Comparison of ENCODE assay signal across 11 mouse cellular contexts in the genomic region with DNA sequence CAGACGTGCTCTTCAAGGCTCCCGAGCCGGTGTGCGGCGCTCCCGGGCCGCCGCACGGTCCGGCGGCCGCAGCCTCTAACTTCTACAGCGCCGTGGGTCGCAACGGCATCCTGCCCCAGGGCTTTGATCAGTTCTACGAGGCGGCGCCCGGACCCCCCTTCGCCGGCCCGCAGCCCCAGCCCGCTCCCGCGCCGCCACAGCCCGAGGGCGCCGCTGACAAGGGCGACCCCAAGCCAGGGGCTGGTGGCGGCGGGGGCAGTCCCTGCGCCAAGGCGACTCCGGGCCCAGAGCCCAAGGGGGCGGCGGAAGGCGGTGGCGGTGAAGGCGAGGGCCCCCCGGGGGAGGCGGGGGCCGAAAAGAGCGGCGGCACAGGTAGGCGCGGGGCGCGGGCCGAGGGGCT. TPM values are rescaled to one million over a fixed set of nuclear protein-coding genes. Genes with fewer than 3 reads are reported as not detected.
DNase-seq lines count a peak whose midpoint lies in the region; ATAC-seq and TF ChIP-seq lines count a peak whose summit lies in the region.
"Had no signal": no experiment of that assay in that cellular context is flagged by ENCODE, and none has a peak within 500 bp of the region (broad histone marks: within the 10 kb centered on the region; RNA-seq: fewer than 3 reads in every experiment).

No protein-coding gene starts in this region.

- no peak for TF ChIP-seq CTCF in E14TG2a.4 (conservative IDR thresholded peaks at IDR 0.05; ENCODE audit: low read length)
- no peak for TF ChIP-seq CTCF in thymus, adult 2 months (IDR thresholded peaks at IDR 0.05; ENCODE audit: borderline replicate concordance, control insufficient read depth, extremely low read depth, insufficient read depth, low read length, poor library complexity)

- no peak overlapping the region for H3K27ac ChIP-seq in heart, embryonic 10.5 days
- H3K27ac ChIP-seq in hindbrain, embryonic 11.5 days (ENCODE audit: low read depth, low read length) = no peak overlapping the region
- H3K27ac ChIP-seq in liver, embryonic 15.5 days (replicated peaks) = no peak overlapping the region
- no peak overlapping the region for H3K27ac ChIP-seq in thymus, adult 2 months (ENCODE audit: control insufficient read depth, insufficient read depth, low read length)
- H3K27ac ChIP-seq: macrophage had no signal

- no peaks in the 10 kb centered on the region for H3K9me3 ChIP-seq in heart, embryonic 10.5 days
- no peaks in the 10 kb centered on the region for H3K9me3 ChIP-seq in E14TG2a.4 (ENCODE audit: low read length)
- no peaks in the 10 kb centered on the region for H3K9me3 ChIP-seq in hindbrain, embryonic 11.5 days (ENCODE audit: control insufficient read depth, low read length)
- H3K9me3 ChIP-seq in liver, embryonic 15.5 days (replicated peaks) = no peaks in the 10 kb centered on the region

- no peak for ATAC-seq in hindbrain, embryonic 11.5 days (ENCODE audit: low FRiP score)
- ATAC-seq in liver, embryonic 15.5 days (ENCODE audit: insufficient read depth) = no peak

- H3K4me2 ChIP-seq in hindbrain, embryonic 11.5 days (replicated peaks; ENCODE audit: low read depth, low read length) = no peak overlapping the region; the same call in 1 of the 2 replicates
- H3K4me2 ChIP-seq in liver, embryonic 15.5 days = peak overlapping the region; percentile 25

- H3K36me3 ChIP-seq in heart, embryonic 10.5 days = no peaks in the 10 kb centered on the region
- H3K36me3 ChIP-seq in E14TG2a.4 (ENCODE audit: insufficient read depth, low read length) = no peaks in the 10 kb centered on the region
- H3K36me3 ChIP-seq in hindbrain, embryonic 11.5 days (ENCODE audit: control insufficient read depth, insufficient read depth, low read length) = no peaks in the 10 kb centered on the region
- no peaks in the 10 kb centered on the region for H3K36me3 ChIP-seq in liver, embryonic 15.5 days (replicated peaks)
- H3K36me3 ChIP-seq in thymus, adult 2 months (ENCODE audit: control insufficient read depth, insufficient read depth, low read length) = no peaks in the 10 kb centered on the region

- H3K9ac ChIP-seq in hindbrain, embryonic 11.5 days (ENCODE audit: low read depth, low read length) = no peak overlapping the region
- no peak overlapping the region for H3K9ac ChIP-seq in liver, embryonic 15.5 days

- peaks cover 100% of the 10 kb centered on the region for H3K27me3 ChIP-seq in heart, embryonic 10.5 days (ENCODE audit: insufficient read depth, poor library complexity, severe bottlenecking)
- H3K27me3 ChIP-seq in E14TG2a.4 (ENCODE audit: insufficient read depth, low read length) = peaks cover 92% of the 10 kb centered on the region
- peaks cover 94% of the 10 kb centered on the region for H3K27me3 ChIP-seq in hindbrain, embryonic 11.5 days (ENCODE audit: control insufficient read depth, insufficient read depth, low read length)
- peaks cover 99% of the 10 kb centered on the region for H3K27me3 ChIP-seq in liver, embryonic 15.5 days
- peaks cover 24% of the 10 kb centered on the region for H3K27me3 ChIP-seq in thymus, adult 2 months (ENCODE audit: control insufficient read depth, insufficient read depth, low read length)

- intact Hi-C loops in heart, postnatal 10 days (cut with DNase I) = no loop called here

- H3K4me3 ChIP-seq in heart, embryonic 10.5 days = peak overlapping the region; percentile 45
- peak overlapping the region; percentile 69 for H3K4me3 ChIP-seq in E14TG2a.4 (replicated peaks; ENCODE audit: low read length)
- H3K4me3 ChIP-seq in hindbrain, embryonic 11.5 days (ENCODE audit: low read depth, low read length) = peak overlapping the region; percentile 8; the same call in 1 of the 2 replicates
- no peak overlapping the region for H3K4me3 ChIP-seq in liver, embryonic 15.5 days (replicated peaks)
- no peak overlapping the region for H3K4me3 ChIP-seq in thymus, adult 2 months (ENCODE audit: control insufficient read depth, insufficient read depth, low read length)

- 1% methylated on average over 41 of the region's 51 CpGs for WGBS in heart, embryonic 10.5 days
- WGBS in hindbrain, embryonic 11.5 days = 1% methylated on average over 24 of the region's 51 CpGs
- WGBS in liver, embryonic 15.5 days (ENCODE audit: insufficient replicate concordance) = 1% methylated on average over 50 of the region's 51 CpGs
- WGBS in thymus, adult 2 months = 9% methylated on average over 45 of the region's 51 CpGs

- peaks cover 32% of the 10 kb centered on the region for H3K4me1 ChIP-seq in heart, embryonic 10.5 days
- H3K4me1 ChIP-seq in E14TG2a.4 (replicated peaks; ENCODE audit: low read depth, low read length) = peaks cover 57% of the 10 kb centered on the region
- peaks cover 8% of the 10 kb centered on the region for H3K4me1 ChIP-seq in hindbrain, embryonic 11.5 days (replicated peaks; ENCODE audit: control insufficient read depth, insufficient read depth, low read length)
- H3K4me1 ChIP-seq in liver, embryonic 15.5 days (replicated peaks) = peaks cover 9% of the 10 kb centered on the region
- H3K4me1 ChIP-seq in thymus, adult 2 months (replicated peaks; ENCODE audit: control insufficient read depth, insufficient read depth, low read length) = no peaks in the 10 kb centered on the region

- TF ChIP-seq POLR2A in thymus, adult 2 months (IDR thresholded peaks at IDR 0.05; ENCODE audit: control insufficient read depth, extremely low read depth, insufficient read depth, low read length, poor library complexity) = no peak

- DNase-seq in heart, embryonic 10.5 days (ENCODE audit: low spot score) = no peak
- DNase-seq in heart, postnatal 10 days = no peak
- no peak for DNase-seq in hindbrain, embryonic 11.5 days (ENCODE audit: low spot score)
- DNase-seq in thymus, adult 2 months = no peak
- DNase-seq in adrenal gland, postnatal 10 days = no peak
- no peak for DNase-seq in frontal cortex, postnatal 25 days (ENCODE audit: low spot score in 2 of 2)
- DNase-seq: cerebellum, postnatal 14 days had no signal

RNA-seq across cellular contexts. Expression of a gene that starts 3.4 kb away (rescaled TPM):
- polyA plus RNA-seq in heart, embryonic 10.5 days (2016; fragmentation: Nextera tagmentation; extraction: Ambion mirVana) = 0.07 and 2.1 TPM in 2 replicates
- not detected for total RNA-seq in heart, postnatal 10 days (2021)
- polyA plus RNA-seq in hindbrain, embryonic 11.5 days (2014; fragmentation: Nextera tagmentation; extraction: Ambion mirVana) = not detected in 2 replicates
- not detected in 2 replicates for polyA plus RNA-seq in liver, embryonic 15.5 days (2015; fragmentation: Nextera tagmentation; extraction: Ambion mirVana)
- not detected in 2 replicates for polyA plus RNA-seq in thymus, adult 2 months (2012; rRNA removed)
- not detected for total RNA-seq in adrenal gland, postnatal 10 days (2021)
- total RNA-seq: hematopoietic stem cell, adult 5-6 weeks had no signal
- polyA plus RNA-seq: macrophage had no signal

RNA-seq across cellular contexts. Expression of a gene that starts 8.0 kb away (rescaled TPM):
- polyA plus RNA-seq in heart, embryonic 10.5 days (2016; fragmentation: Nextera tagmentation; extraction: Ambion mirVana) = 1.1 TPM in 1 of 2 replicates, not detected in the other
- total RNA-seq in heart, postnatal 10 days (2021) = not detected
- not detected in 2 replicates for polyA plus RNA-seq in hindbrain, embryonic 11.5 days (2014; fragmentation: Nextera tagmentation; extraction: Ambion mirVana)
- not detected in 2 replicates for polyA plus RNA-seq in liver, embryonic 15.5 days (2015; fragmentation: Nextera tagmentation; extraction: Ambion mirVana)
- not detected in 2 replicates for polyA plus RNA-seq in thymus, adult 2 months (2012; rRNA removed)
- total RNA-seq in adrenal gland, postnatal 10 days (2021) = not detected
- total RNA-seq: hematopoietic stem cell, adult 5-6 weeks had no signal
- polyA plus RNA-seq: macrophage had no signal

RNA-seq across cellular contexts. Expression of a gene that starts 8.9 kb away (rescaled TPM):
- polyA plus RNA-seq in heart, embryonic 10.5 days (2016; fragmentation: Nextera tagmentation; extraction: Ambion mirVana) = 2.3 TPM in 1 of 2 replicates, not detected in the other
- total RNA-seq in heart, postnatal 10 days (2021) = not detected
- polyA plus RNA-seq in hindbrain, embryonic 11.5 days (2014; fragmentation: Nextera tagmentation; extraction: Ambion mirVana) = 0.13 TPM in 1 of 2 replicates, not detected in the other
- not detected in 2 replicates for polyA plus RNA-seq in liver, embryonic 15.5 days (2015; fragmentation: Nextera tagmentation; extraction: Ambion mirVana)
- polyA plus RNA-seq in thymus, adult 2 months (2012; rRNA removed) = not detected in 2 replicates
- total RNA-seq in adrenal gland, postnatal 10 days (2021) = under 1 TPM; 0.15 to 0.27 TPM
- total RNA-seq: hematopoietic stem cell, adult 5-6 weeks had no signal
- polyA plus RNA-seq: macrophage had no signal

RNA-seq across cellular contexts. Expression of a gene that starts 14.7 kb away (rescaled TPM):
- 0.40 TPM in 1 of 2 replicates, not detected in the other for polyA plus RNA-seq in heart, embryonic 10.5 days (2016; fragmentation: Nextera tagmentation; extraction: Ambion mirVana)
- not detected for total RNA-seq in heart, postnatal 10 days (2021)
- 0.15 TPM in 1 of 2 replicates, not detected in the other for polyA plus RNA-seq in hindbrain, embryonic 11.5 days (2014; fragmentation: Nextera tagmentation; extraction: Ambion mirVana)
- polyA plus RNA-seq in liver, embryonic 15.5 days (2015; fragmentation: Nextera tagmentation; extraction: Ambion mirVana) = not detected in 2 replicates
- 0.04 TPM in 1 of 2 replicates, not detected in the other for polyA plus RNA-seq in thymus, adult 2 months (2012; rRNA removed)
- total RNA-seq in adrenal gland, postnatal 10 days (2021) = not detected
- total RNA-seq: hematopoietic stem cell, adult 5-6 weeks had no signal
- polyA plus RNA-seq: macrophage had no signal

RNA-seq across cellular contexts. Expression of a gene that starts 14.7 kb away (rescaled TPM):
- 3.0 TPM in 1 of 2 replicates, not detected in the other for polyA plus RNA-seq in heart, embryonic 10.5 days (2016; fragmentation: Nextera tagmentation; extraction: Ambion mirVana)
- under 1 TPM; 0.19 to 0.22 TPM for total RNA-seq in heart, postnatal 10 days (2021)
- polyA plus RNA-seq in hindbrain, embryonic 11.5 days (2014; fragmentation: Nextera tagmentation; extraction: Ambion mirVana) = 0.11 TPM in 1 of 2 replicates, not detected in the other
- not detected in 2 replicates for polyA plus RNA-seq in liver, embryonic 15.5 days (2015; fragmentation: Nextera tagmentation; extraction: Ambion mirVana)
- 0.31 and 0.41 TPM in 2 replicates for polyA plus RNA-seq in thymus, adult 2 months (2012; rRNA removed)
- 1 to 10 TPM; 4.6 TPM for total RNA-seq in adrenal gland, postnatal 10 days (2021)
- total RNA-seq: hematopoietic stem cell, adult 5-6 weeks had no signal
- polyA plus RNA-seq: macrophage had no signal

Comparison
In these comparisons a context has a peak if more than half of its experiments do, and no peak if none do; other contexts are left out.
1. H3K4me3 ChIP-seq: peak in heart, embryonic 10.5 days (single experiment), E14TG2a.4 (single experiment) and hindbrain, embryonic 11.5 days (single experiment); none in liver, embryonic 15.5 days (single experiment) and thymus, adult 2 months (single experiment).